Mouse (Mus musculus) brown adipose tissue, adult 24 weeks (tissue): ENCODE results near the gene Wdr31. TPM values are rescaled to one million over a fixed set of nuclear protein-coding genes. Genes with fewer than 3 reads are reported as not detected.
"Not testable (repeated sequence)": the region's sequence is repeated elsewhere in the genome, so short reads cannot be mapped to it uniquely, and the experiment has no call there.

Experiments used
- H3K27ac ChIP-seq: fragments of 200-500 bp; replicated peaks from 2 replicates; pipeline ENCODE4 v1.5.1; 2012; ENCODE audit warnings: low read depth, mild to moderate bottlenecking, low read length
- H3K4me1 ChIP-seq: fragments of 200-500 bp; 2 replicates; pipeline ENCODE4 v1.6.1; 2012; ENCODE audit warnings: low read length, mixed read lengths; ENCODE audit not compliant: control insufficient read depth, insufficient read depth, insufficient read length
- H3K4me3 ChIP-seq: fragments of 200-500 bp; 2 replicates; pipeline ENCODE4 v1.5.1; 2012; ENCODE audit warnings: low read depth, mild to moderate bottlenecking, low read length, moderate library complexity; ENCODE audit not compliant: insufficient read depth
- polyA plus RNA-seq: library from polyadenylated mRNA; stranded (reverse); fragments of >200 nt; gene quantifications from 2 replicates; pipeline ENCODE4 v1.2.4, GENCODE M21; 2012; ENCODE audit not compliant: missing spikeins, insufficient read depth, insufficient read length

Gene Wdr31
- polyA plus RNA-seq, 1 experiment: not detected

GRCm38 (mm10) chr4:62480709-62481605, 10.3 kb upstream of the Wdr31 start:
- Histone ChIP-seq H3K4me1 (no peaks in the 10 kb centered on the region), H3K4me3 (no peak overlapping the region), H3K27ac (no peak overlapping the region; the same call in 1 of the 2 replicates)

- Histone ChIP-seq H3K4me1 (no peaks in the 10 kb centered on the region), H3K4me3 (peak within 1 kb of the TSS; percentile 54), H3K27ac (no peak within 1 kb of the TSS; the same call in 1 of the 2 replicates)
Measured at GRCm38 (mm10) chr4:62479937-62480708, 9.4 kb upstream of the Wdr31 start, which contains the start of gene Bspry. TSS of gene Bspry (plus strand) at chr4:62480053.

GRCm38 (mm10) chr4:62479593-62479936, 8.9 kb upstream of the Wdr31 start:
- H3K4me3 ChIP-seq: peak overlapping the region; percentile 54
- H3K27ac ChIP-seq, H3K4me1 ChIP-seq: not testable (repeated sequence)

- Histone ChIP-seq H3K4me1 (no peaks in the 10 kb centered on the region), H3K4me3 (no peak overlapping the region), H3K27ac (no peak overlapping the region)
Measured at GRCm38 (mm10) chr4:62477542-62478244, 7.0 kb upstream of the Wdr31 start.

GRCm38 (mm10) chr4:62475793-62476192, 5.1 kb upstream of the Wdr31 start:
- Histone ChIP-seq H3K4me3 (no peak overlapping the region), H3K27ac (no peak overlapping the region)

GRCm38 (mm10) chr4:62475131-62475530, 4.4 kb upstream of the Wdr31 start:
- Histone ChIP-seq H3K27ac (no peak overlapping the region), H3K4me1 (no peaks in the 10 kb centered on the region), H3K4me3 (no peak overlapping the region)

More at GRCm38 (mm10) chr4:62475793-62476192, 5.1 kb upstream of the Wdr31 start:
- no peaks in the 10 kb centered on the region for H3K4me1 ChIP-seq

- Histone ChIP-seq H3K27ac (no peak overlapping the region), H3K4me3 (no peak overlapping the region), H3K4me1 (no peaks in the 10 kb centered on the region)
Measured at GRCm38 (mm10) chr4:62472071-62472470, 1.4 kb upstream of the Wdr31 start.

GRCm38 (mm10) chr4:62468158-62468557, 2.5 kb downstream of the Wdr31 start:
- Histone ChIP-seq H3K4me1 (no peaks in the 10 kb centered on the region), H3K27ac (no peak overlapping the region), H3K4me3 (no peak overlapping the region)

GRCm38 (mm10) chr4:62463124-62463523, 7.6 kb downstream of the Wdr31 start:
- Histone ChIP-seq H3K27ac (no peak overlapping the region), H3K4me1 (no peaks in the 10 kb centered on the region), H3K4me3 (no peak overlapping the region)

- Histone ChIP-seq H3K27ac (no peak overlapping the region), H3K4me3 (no peak overlapping the region), H3K4me1 (no peaks in the 10 kb centered on the region)
Measured at GRCm38 (mm10) chr4:62460348-62460747, 10.3 kb downstream of the Wdr31 start.

GRCm38 (mm10) chr4:62459081-62459480, 11.6 kb downstream of the Wdr31 start:
- Histone ChIP-seq H3K4me3 (no peak overlapping the region), H3K27ac (no peak overlapping the region), H3K4me1 (no peaks in the 10 kb centered on the region)

GRCm38 (mm10) chr4:62454995-62455394, 15.7 kb downstream of the Wdr31 start:
- no peak overlapping the region for H3K4me3 ChIP-seq
- no peak overlapping the region for H3K27ac ChIP-seq
- no peaks in the 10 kb centered on the region for H3K4me1 ChIP-seq

GRCm38 (mm10) chr4:62440986-62441385, 29.7 kb downstream of the Wdr31 start:
- no peaks in the 10 kb centered on the region for H3K4me1 ChIP-seq
- no peak overlapping the region for H3K4me3 ChIP-seq
- no peak overlapping the region for H3K27ac ChIP-seq

GRCm38 (mm10) chr4:62440544-62440943, 30.2 kb downstream of the Wdr31 start:
- Histone ChIP-seq H3K4me1 (no peaks in the 10 kb centered on the region), H3K4me3 (no peak overlapping the region), H3K27ac (no peak overlapping the region)

- Histone ChIP-seq H3K27ac (no peak overlapping the region), H3K4me1 (no peaks in the 10 kb centered on the region), H3K4me3 (no peak overlapping the region)
Measured at GRCm38 (mm10) chr4:62439793-62440192, 30.9 kb downstream of the Wdr31 start.
